Mouse (Mus musculus) cortical plate, adult 2 months (tissue): ENCODE data around the gene Fam189b.

Experiments used
- CTCF ChIP-seq: fragments of 200-500 bp; IDR thresholded peaks from 2 replicates; pipeline ENCODE4 v1.5.1; 2011; ENCODE audit warnings: mild to moderate bottlenecking, control low read depth, low read length; ENCODE audit not compliant: insufficient read depth; ENCODE audit errors: extremely low read depth
- POLR2A ChIP-seq: fragments of 200-500 bp; IDR thresholded peaks from 2 replicates; pipeline ENCODE4 v1.6.1; 2011; ENCODE audit warnings: mild to moderate bottlenecking, low read length, control low read depth; ENCODE audit not compliant: insufficient read depth; ENCODE audit errors: extremely low read depth

- TF ChIP-seq CTCF (no peak), POLR2A (peak; percentile 57; the same call in 1 of the 2 replicates)
Observed at GRCm38 (mm10) chr3:89213803-89214530, 31.0 kb downstream of the Fam189b start.
